Mouse (Mus musculus) left cerebral cortex, postnatal 25 days (tissue): ENCODE measurements at regions not wholly inside any gene's neighbourhood (a gene's known extent, or its start where the extent isn't known, plus 50 kb on each side); places are given as distances from the start of the nearest gene placed in this dataset.

Experiments used
- DNase-seq, 2 experiments: peaks; one replicate each; pipeline ENCODE4 v3.0.0; 2022; ENCODE audit warnings: low spot score in 2 of 2, mixed read lengths in 1 of 2
- intact Hi-C: fragments of 180-260 bp; cut with DNase I; formaldehyde crosslinking; loops from one replicate; pipeline ENCODE4 v1.15.1; 2025

- DNase-seq: no peak
- intact Hi-C loops: no loop called here
These were observed 3069.8 kb upstream of the Gm6569 start for GRCm38 (mm10) chr15:70764513-70764912.

- no peak for DNase-seq
- intact Hi-C loops: no loop called here
These were observed 3068.9 kb upstream of the Gm6569 start for GRCm38 (mm10) chr15:70765471-70765870.
